Mouse (Mus musculus): ENCODE data around the gene Ndufa11. TPM values are rescaled to one million over a fixed set of nuclear protein-coding genes. Genes with fewer than 3 reads are reported as not detected.

Gene Ndufa11
- total and polyA plus RNA-seq, 3 experiments: 748 to 1,786 (median 906) TPM

- H3K27me3 ChIP-seq (ENCODE audit: control insufficient read depth, insufficient read depth, low read length): no peaks in the 10 kb centered on the region
- 90% methylated on average over 1 of the region's 1 CpGs for WGBS
- no peak for TF ChIP-seq EP300 (IDR thresholded peaks at IDR 0.05; ENCODE audit: insufficient read depth, low read depth, low read length)
- TF ChIP-seq POLR2A (IDR thresholded peaks at IDR 0.05; ENCODE audit: insufficient read depth, low read depth, low read length): no peak
- TF ChIP-seq CTCF (IDR thresholded peaks at IDR 0.05): no peak
- no peak overlapping the region for H3K27ac ChIP-seq
- H3K36me3 ChIP-seq (ENCODE audit: control insufficient read depth, insufficient read depth, low read length): peaks cover 2% of the 10 kb centered on the region; the same call in 1 of the 2 replicates
- no peak for DNase-seq
- H3K4me3 ChIP-seq: no peak overlapping the region
- intact Hi-C loops (cut with DNase I): no loop called here
- no peaks in the 10 kb centered on the region for H3K79me2 ChIP-seq (replicated peaks; ENCODE audit: control insufficient read depth, insufficient read depth, low read length)
- H3K4me1 ChIP-seq (ENCODE audit: control insufficient read depth, insufficient read depth, low read length): no peaks in the 10 kb centered on the region; the same call in 1 of the 2 replicates
- no peak overlapping the region for H3K9ac ChIP-seq (ENCODE audit: low read depth, low read length)
Observed at GRCm38 (mm10) chr17:56706515-56706914, 11.1 kb upstream of the Ndufa11 start.

GRCm38 (mm10) chr17:56708692-56709091 is 8.9 kb upstream of the Ndufa11 start:
- H3K36me3 ChIP-seq (ENCODE audit: control insufficient read depth, insufficient read depth, low read length): no peaks in the 10 kb centered on the region

GRCm38 (mm10) chr17:56709708-56710107 is 7.9 kb upstream of the Ndufa11 start:
- H3K36me3 ChIP-seq (ENCODE audit: control insufficient read depth, insufficient read depth, low read length): no peaks in the 10 kb centered on the region
- H3K4me3 ChIP-seq: no peak overlapping the region
- intact Hi-C loops (cut with DNase I): no loop called here
- H3K27me3 ChIP-seq (ENCODE audit: control insufficient read depth, insufficient read depth, low read length): no peaks in the 10 kb centered on the region
- H3K9ac ChIP-seq (ENCODE audit: low read depth, low read length): no peak overlapping the region
- TF ChIP-seq POLR2A (IDR thresholded peaks at IDR 0.05; ENCODE audit: insufficient read depth, low read depth, low read length) (no peak), EP300 (IDR thresholded peaks at IDR 0.05; ENCODE audit: insufficient read depth, low read depth, low read length) (no peak)
- WGBS: 91% methylated on average over 3 of the region's 3 CpGs
- H3K79me2 ChIP-seq (replicated peaks; ENCODE audit: control insufficient read depth, insufficient read depth, low read length): no peaks in the 10 kb centered on the region
- H3K27ac ChIP-seq: no peak overlapping the region
- no peaks in the 10 kb centered on the region for H3K4me1 ChIP-seq (ENCODE audit: control insufficient read depth, insufficient read depth, low read length)
- no peak for DNase-seq

More at GRCm38 (mm10) chr17:56708692-56709091, 8.9 kb upstream of the Ndufa11 start:
- Histone ChIP-seq H3K4me3 (no peak overlapping the region), H3K9ac (ENCODE audit: low read depth, low read length) (no peak overlapping the region), H3K27me3 (ENCODE audit: control insufficient read depth, insufficient read depth, low read length) (no peaks in the 10 kb centered on the region), H3K79me2 (replicated peaks; ENCODE audit: control insufficient read depth, insufficient read depth, low read length) (no peaks in the 10 kb centered on the region), H3K27ac (no peak overlapping the region), H3K4me1 (ENCODE audit: control insufficient read depth, insufficient read depth, low read length) (no peaks in the 10 kb centered on the region)
- DNase-seq: no peak
- intact Hi-C loops (cut with DNase I): no loop called here
- WGBS: 73% methylated on average over 4 of the region's 4 CpGs
- no peak for TF ChIP-seq CTCF (IDR thresholded peaks at IDR 0.05)
- TF ChIP-seq POLR2A (IDR thresholded peaks at IDR 0.05; ENCODE audit: insufficient read depth, low read depth, low read length): no peak
- TF ChIP-seq EP300 (IDR thresholded peaks at IDR 0.05; ENCODE audit: insufficient read depth, low read depth, low read length): no peak

- intact Hi-C loops (cut with DNase I): loop anchor here (5.0 kb wide), 3 partner anchors 88 to 117 kb away; partner anchors contain the start of genes Catsperd, Lonp1, Rfx2 and Rpl36
- H3K79me2 ChIP-seq (replicated peaks; ENCODE audit: control insufficient read depth, insufficient read depth, low read length): 0 out of 2 replicates have a peak, but pooled peaks cover 3% of the 10 kb centered on the region
- no peak overlapping the region for H3K4me3 ChIP-seq
- H3K4me1 ChIP-seq (ENCODE audit: control insufficient read depth, insufficient read depth, low read length): peaks cover 4% of the 10 kb centered on the region
- no peak overlapping the region for H3K9ac ChIP-seq (ENCODE audit: low read depth, low read length)
- DNase-seq: no peak
- no peak for TF ChIP-seq CTCF (IDR thresholded peaks at IDR 0.05)
- no peak for TF ChIP-seq EP300 (IDR thresholded peaks at IDR 0.05; ENCODE audit: insufficient read depth, low read depth, low read length)
- TF ChIP-seq POLR2A (IDR thresholded peaks at IDR 0.05; ENCODE audit: insufficient read depth, low read depth, low read length): no peak
- H3K27ac ChIP-seq: no peak overlapping the region
- H3K27me3 ChIP-seq (ENCODE audit: control insufficient read depth, insufficient read depth, low read length): no peaks in the 10 kb centered on the region
- no peaks in the 10 kb centered on the region for H3K36me3 ChIP-seq (ENCODE audit: control insufficient read depth, insufficient read depth, low read length)
- WGBS: 66% methylated on average over 11 of the region's 11 CpGs
Observed at GRCm38 (mm10) chr17:56715360-56715759, 2.2 kb upstream of the Ndufa11 start.

- H3K79me2 ChIP-seq (replicated peaks; ENCODE audit: control insufficient read depth, insufficient read depth, low read length): 0 out of 2 replicates have a peak, but pooled peaks cover 3% of the 10 kb centered on the region
- H3K27ac ChIP-seq: peak overlapping the region; percentile 80
- DNase-seq: no peak
- no peaks in the 10 kb centered on the region for H3K27me3 ChIP-seq (ENCODE audit: control insufficient read depth, insufficient read depth, low read length)
- no peaks in the 10 kb centered on the region for H3K36me3 ChIP-seq (ENCODE audit: control insufficient read depth, insufficient read depth, low read length)
- H3K4me3 ChIP-seq: peak overlapping the region; percentile 79
- 29% methylated on average over 22 of the region's 22 CpGs for WGBS
- H3K9ac ChIP-seq (ENCODE audit: low read depth, low read length): peak overlapping the region; percentile 85
- TF ChIP-seq POLR2A (IDR thresholded peaks at IDR 0.05; ENCODE audit: insufficient read depth, low read depth, low read length) (no peak), CTCF (IDR thresholded peaks at IDR 0.05) (no peak), EP300 (IDR thresholded peaks at IDR 0.05; ENCODE audit: insufficient read depth, low read depth, low read length) (no peak)
- intact Hi-C loops (cut with DNase I): loop anchor here (2.0 to 5.0 kb wide), 5 partner anchors 43 to 116 kb away; partner anchors contain the start of genes Catsperd, Lonp1, Ranbp3 and Rfx2
- peaks cover 4% of the 10 kb centered on the region for H3K4me1 ChIP-seq (ENCODE audit: control insufficient read depth, insufficient read depth, low read length)
Observed at GRCm38 (mm10) chr17:56715914-56716654, 1.5 kb upstream of the Ndufa11 start.
